Mouse (Mus musculus) brain, embryonic 14.5 days (tissue): ENCODE measurements around the gene Pank3.

Experiments
- CTCF ChIP-seq: fragments of 200-500 bp; IDR thresholded peaks from 2 replicates; pipeline ENCODE4 v1.5.1; 2012; ENCODE audit warnings: inconsistent platforms, mild to moderate bottlenecking, moderate library complexity, borderline replicate concordance; ENCODE audit not compliant: insufficient read depth, insufficient read length; ENCODE audit errors: extremely low read depth
- POLR2A ChIP-seq: fragments of 200-500 bp; IDR thresholded peaks from 2 replicates; pipeline ENCODE4 v1.6.1; 2012; ENCODE audit warnings: mild to moderate bottlenecking, inconsistent platforms, borderline replicate concordance; ENCODE audit not compliant: poor library complexity, insufficient read depth, insufficient read length, severe bottlenecking; ENCODE audit errors: extremely low read depth

DNA sequence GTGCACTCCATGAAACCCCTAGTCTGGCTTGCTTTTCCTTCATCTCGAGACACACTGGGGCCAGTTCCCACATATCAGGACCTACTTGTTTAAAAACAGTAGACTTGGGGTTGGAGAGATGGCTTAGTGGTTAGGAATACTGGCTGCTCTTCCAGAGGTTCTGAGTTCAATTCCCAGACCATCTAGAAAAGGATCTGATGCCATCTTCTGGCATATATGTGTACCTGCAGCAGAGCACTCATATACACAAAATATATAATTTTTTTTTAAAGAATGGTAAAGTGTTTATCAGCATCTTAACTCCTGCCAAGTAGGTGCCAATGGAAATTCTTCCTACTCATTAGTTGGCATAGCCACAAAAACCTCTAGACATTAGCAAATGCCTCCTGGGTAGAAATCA lies 41.1 kb upstream of the Pank3 start:
- TF ChIP-seq CTCF (no peak), POLR2A (no peak)
